Mouse (Mus musculus): ENCODE measurements at regions not wholly inside any gene's neighbourhood (a gene's known extent, or its start where the extent isn't known, plus 50 kb on each side); places are given as distances from the start of the nearest gene placed in this dataset.

DNA sequence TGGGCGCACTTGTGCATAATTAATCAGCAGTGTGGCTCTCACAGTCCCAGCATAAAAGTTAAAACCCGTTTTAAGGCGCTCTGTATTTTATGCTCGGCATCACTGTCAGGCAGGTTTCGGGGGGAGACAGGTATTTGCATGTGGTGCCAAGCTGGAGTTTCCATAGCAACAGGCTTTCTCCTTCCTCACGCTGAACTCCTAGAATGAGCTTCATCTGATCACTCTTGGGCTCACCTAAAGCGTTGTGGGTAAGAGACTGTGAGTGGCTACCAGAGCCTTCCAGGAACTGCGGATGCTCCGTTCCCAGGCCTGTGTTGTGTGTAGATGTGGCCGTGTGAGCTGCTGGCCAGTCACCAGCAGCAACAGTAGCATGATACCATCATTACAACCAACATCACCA lies 161.5 kb downstream of the Ajap1 start:
- in situ Hi-C loops (cut with MboI, MseI): no loop called here

DNA sequence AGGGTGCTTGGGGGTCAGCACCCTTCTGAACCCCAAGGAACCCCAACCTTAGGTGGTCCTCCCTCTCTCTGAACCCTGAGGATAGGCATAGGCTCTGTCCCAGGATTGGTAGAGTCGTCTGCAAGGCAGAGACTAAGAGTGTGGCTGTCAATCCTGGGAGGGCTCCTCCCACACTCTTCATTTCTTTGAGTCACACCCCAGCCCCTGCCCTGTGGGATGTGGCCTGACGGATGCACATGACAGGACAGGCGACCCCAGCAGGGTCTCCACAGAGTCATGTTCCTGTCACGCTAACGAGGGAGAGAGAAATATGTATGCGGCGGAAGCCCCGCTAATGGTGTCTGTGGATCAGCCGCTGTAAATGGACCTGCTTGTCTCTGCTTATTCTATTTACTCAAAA lies 162.0 kb downstream of the Ajap1 start:
- in situ Hi-C loops (cut with MboI, MseI): no loop called here

DNA sequence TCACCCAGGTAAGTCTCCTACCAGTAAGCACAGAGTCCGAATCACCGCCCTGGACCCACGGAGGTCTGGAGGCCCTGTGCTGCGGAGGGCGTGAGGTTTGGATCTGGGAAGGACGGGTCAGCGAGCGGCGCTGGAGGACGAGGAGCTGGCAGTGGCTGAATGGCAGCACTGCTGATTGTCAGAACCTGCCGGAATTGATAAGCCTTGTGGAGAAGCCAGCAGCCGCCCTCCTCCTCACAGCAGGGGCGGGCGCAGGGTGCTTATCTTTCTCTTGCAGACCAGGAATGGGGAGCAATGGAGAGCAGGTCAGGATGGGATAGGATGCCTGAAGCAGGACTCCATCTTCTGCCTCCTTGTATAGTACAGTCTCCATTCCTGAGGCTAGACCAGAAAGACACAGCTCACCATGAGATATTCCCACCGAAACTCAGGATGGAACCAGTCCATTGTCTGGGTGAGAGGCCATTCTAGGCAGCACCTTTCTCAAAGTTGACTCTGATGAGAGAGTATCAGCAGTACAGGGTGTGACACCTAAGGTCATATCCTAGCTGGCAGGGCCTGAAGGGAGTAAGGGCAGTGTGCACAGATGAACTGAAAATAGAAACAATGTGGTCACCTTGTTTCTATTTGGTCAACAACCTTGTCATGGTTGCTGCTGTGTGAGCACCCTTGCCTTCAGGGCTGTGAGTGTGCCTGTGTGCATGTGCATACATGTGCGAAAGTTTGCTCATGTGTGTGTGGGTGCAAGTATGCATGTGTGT lies 165.5 kb downstream of the Ajap1 start:
- in situ Hi-C loops (cut with MboI, MseI): no loop called here

DNA sequence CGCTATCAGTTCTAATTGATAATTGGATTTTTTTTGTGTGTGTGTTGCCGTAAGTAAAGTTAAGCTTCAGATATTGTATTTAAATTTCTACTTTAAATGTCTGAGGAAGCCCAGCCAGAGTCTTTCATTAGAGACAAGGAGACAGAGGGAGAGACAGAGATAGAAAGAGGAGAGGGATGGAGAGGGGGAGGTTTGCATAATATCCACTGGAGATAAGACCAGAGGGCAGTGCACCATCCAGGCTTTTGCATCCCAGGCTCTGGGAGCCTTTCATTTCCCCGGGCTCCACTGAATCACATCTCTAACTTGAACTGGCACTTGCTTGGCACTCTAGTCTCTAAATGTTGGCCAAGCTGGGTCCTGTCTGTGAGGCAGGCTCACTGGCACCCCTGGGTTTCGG lies 166.1 kb downstream of the Ajap1 start:
- in situ Hi-C loops (cut with MboI, MseI): no loop called here

DNA sequence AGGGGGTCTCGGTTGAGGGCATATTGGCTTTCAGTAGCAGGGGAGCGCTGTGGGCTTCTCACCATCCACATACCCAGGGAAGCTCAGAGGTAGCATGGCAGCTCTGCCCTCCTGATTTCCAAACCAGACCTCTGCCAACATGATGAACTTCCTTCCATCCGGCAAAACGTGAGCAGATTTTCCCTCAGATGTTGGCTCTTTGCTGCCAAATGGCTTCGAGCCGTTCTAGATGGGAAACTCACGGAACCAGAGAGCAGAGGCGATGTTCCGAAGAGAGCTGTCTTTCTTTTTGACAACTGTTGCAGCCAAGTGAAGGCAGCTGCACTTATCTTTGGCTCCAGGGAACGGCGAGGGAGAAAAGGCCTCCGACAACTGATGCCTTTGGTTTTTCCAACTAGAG lies 168.7 kb downstream of the Ajap1 start:
- in situ Hi-C loops (cut with MboI, MseI): no loop called here

DNA sequence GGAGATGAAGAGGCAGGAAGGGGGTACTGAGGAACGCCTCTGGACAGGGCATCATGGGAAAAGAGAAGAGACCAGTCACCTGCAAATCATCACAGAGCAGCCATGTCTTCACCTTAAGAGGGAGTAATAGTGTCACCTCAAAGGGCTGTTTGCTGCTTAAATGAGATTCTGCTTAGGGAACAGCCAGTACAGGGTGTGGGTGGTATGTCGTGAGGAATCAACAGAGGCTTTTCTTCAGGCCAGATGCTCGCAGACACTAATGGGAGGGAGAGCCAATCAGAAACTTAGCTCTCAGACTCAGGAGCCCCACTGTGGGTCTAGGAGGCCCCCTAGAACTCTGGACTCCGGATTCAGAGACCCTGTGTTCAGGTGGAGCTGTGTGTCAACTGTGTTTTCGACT lies 171.0 kb downstream of the Ajap1 start:
- in situ Hi-C loops (cut with MboI, MseI): no loop called here

DNA sequence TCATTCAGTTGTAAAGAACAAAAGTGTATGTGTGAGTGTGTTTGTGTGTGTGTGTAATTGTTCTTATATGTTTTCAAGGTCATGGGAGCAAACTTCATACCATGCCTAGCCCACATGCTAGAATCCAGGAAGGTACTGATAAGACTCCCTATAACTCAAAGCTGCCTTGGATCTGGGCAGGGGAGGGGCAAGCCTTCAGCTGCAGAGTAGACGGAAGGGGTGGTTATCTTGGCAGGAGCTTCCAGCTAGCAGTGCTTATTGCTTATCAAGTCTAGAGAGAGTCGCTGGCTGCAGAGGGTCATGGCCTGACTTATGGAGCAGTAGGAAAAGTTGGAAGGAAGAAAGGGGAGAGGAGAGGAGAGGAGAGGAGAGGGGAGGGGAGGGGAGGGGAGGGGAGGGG lies 172.0 kb downstream of the Ajap1 start:
- in situ Hi-C loops (cut with MboI, MseI): no loop called here

DNA sequence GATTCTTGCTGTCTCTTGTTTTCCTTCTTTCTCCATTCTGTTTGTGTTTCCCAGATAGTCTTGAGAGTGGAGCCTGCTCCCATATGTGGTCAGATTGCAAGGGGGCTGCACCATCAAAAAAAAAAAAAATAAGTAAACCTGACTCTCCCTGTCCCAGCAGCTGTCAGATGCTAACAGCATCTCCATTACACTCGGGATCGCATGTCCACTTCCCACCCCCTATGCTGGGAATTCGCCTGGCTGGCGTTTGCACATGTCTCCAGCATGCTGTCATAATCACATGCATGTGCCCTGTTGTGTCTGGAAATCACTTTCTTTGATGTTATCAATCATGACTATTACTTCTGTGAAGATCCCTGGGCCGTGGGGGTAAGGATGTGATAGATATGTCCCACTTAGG lies 179.1 kb downstream of the Ajap1 start:
- in situ Hi-C loops (cut with MboI, MseI): no loop called here

DNA sequence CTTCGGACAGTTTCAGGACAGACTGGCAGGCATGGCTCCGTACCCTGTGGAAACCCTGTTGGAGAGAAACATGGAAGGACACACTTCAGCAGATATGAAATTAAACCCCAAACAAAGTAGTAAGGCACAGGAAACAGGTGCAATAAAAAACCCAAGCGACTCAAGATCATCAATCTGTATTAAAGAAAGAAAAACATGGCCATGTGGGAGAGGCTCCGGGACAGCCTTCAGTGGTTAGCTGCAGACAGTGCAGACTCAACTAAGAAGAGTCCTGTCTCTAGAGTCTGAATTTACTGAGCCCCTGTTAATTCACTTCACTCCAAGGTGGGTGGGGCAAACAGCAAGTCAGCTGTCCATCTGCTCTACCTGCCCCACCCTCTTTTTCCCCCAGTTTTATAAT lies 179.8 kb downstream of the Ajap1 start:
- in situ Hi-C loops (cut with MboI, MseI): no loop called here

DNA sequence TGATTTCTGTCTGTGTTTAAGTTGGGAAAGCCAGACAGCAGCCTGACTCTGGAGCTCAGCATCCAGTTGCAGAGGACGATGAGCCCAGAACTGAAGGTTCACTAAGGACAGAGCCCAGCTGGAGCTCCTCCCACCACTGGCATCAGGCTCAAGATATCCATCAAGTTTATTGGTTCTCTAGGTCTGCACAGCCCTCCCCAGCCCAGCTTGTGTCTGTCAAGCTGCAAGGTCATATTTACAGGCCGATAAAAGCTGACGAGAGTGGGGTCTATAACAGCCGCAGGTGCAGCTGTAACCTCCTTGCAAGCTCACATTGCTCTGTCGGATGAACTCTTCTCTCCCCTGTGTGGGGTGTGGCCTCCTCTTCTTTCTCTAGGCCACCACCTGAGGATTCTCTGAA lies 184.3 kb downstream of the Ajap1 start:
- in situ Hi-C loops (cut with MboI, MseI): no loop called here

DNA sequence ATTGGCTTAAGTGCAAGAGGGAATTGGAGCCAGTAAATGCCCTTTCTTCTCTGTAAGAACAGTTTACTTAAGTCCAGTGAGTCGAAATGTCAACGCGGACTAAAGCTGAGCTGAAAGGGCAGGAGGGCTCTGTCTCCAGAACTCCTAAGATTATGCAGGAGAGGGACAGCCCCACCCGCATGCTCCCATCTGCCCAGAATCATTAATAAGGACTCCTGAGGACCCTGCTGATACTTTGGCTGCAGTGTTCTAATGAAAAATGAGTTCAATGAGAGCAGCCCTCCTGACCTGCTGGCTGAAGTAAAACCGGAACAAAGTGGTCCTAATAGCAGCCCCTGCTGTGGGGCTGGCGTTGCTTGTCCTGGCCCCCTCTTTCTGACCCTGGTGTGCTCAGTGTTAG lies 187.8 kb downstream of the Ajap1 start:
- in situ Hi-C loops (cut with MboI, MseI): no loop called here

DNA sequence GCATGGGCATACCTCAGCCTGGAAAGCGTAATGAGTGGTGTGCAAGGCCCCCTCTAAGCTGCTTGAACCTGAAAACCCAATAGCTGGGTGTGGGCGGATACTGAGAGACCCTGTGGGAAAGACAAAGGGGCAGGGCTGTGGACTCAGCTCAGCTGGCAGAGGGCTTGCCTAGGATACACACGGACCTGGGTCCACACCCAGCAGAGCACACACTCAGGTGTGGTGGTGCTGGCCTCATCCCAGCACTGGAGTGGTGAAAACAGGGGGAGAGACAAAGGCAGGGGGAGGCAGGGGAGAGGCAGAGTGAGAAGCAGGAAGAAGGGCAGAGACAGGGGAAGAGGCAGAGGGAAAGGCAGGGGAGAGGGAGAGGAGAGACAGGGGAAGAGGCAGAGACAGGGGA lies 189.5 kb downstream of the Ajap1 start:
- in situ Hi-C loops (cut with MboI, MseI): no loop called here

DNA sequence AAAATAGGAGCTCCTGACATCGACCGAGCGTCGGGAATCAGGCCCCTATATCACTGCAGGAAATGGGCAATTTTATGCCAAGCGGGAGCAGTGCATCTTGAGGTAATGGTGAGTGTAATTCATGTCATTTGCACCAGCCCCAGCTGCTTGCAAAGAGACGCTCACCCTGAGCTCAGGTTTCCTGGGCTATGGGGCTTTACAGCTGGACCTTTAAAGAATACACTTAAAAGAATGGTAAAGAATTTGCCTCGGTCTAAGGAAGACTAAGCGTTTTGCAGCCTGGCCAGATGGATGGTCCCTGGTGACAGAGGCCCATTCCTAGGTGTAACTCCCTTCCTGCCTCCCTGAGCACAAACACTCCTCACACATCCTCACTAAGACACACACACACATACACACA lies 194.2 kb downstream of the Ajap1 start:
- in situ Hi-C loops (cut with MboI, MseI): no loop called here

DNA sequence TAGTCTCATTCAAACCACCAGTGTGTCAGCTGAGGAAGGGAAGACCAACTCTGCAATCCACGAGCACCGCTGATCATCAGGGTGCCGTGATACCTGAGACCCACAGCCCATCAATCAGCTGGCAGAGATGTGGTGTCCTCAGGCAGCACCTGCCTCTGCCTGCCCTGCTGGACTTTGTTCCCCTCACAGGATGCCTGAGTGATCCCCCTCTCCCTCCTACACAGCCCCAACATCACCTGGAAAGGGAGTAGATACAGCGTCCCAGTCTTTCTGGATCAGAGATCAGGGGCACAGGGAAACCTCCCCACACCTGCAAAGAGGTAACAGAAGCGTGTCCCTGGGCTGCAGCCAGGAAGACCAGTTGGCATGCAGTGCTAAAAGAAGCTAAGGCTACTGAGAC lies 198.4 kb downstream of the Ajap1 start:
- in situ Hi-C loops (cut with MboI, MseI): no loop called here

DNA sequence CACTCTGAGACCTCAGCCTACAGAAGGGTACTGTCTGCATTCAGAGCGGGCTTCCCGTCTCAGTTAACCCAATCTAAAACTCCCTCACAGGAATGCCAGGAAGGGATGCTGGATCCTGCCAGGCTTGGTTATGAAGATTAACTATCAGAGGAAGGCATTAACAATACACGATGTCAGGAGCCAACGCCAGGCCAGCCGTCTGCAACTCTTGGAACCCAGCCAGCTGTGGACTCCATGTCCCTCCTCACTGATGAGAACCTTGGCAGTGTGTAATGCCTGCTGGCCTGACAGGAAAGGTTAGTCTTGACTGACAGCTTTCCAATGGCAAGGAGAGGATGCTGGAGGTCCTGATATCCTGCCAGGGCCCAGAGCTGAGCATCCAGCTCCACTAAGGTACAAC lies 206.0 kb downstream of the Ajap1 start:
- in situ Hi-C loops (cut with MboI, MseI): no loop called here

DNA sequence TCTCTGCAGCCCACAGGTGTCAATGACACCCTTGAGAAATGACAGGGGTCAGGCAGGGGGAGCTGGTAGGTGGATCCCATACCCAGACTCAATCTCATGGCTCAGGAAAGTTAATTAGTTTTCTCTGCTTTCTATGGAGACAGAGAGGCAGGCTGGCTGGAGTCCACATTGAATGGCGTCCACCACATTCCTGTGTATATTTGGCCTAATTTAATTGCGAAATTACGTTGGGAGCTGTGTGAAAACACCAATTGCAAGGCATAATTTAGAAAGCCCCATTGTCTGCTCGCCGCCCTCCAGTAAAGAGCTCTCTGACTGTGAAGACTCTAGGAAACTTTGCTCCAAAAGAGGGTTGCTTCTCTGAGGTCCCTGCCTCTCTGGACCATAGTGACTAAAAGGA lies 211.2 kb downstream of the Ajap1 start:
- in situ Hi-C loops (cut with MboI, MseI): no loop called here

DNA sequence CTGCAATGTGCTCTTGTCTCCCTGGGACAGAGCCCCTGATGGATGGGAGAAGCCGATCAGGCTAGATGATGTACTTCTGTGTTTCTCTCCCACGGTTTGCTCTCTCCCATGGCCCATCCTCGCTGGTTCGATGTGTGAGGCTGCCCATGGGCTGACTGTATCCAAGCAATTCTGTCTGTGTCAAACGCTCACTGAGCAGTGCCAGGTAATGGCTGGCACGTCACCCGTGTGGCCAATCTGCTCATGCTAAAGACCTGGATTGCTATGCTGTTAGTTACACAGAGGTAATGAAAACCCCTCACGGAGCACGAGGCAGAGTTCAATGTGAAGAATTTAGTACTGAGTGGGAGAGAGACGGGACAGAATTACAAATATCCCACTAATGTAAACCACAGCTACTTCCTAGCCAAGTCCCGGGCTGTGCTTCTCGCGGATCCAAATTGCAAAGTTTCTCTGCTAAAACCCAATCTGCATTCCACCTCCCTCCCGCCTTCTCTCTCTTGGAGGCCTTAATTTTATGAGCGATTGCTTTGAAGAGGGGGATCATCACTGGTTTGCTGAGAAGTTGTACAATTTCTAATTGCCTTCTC lies 219.3 kb downstream of the Ajap1 start:
- in situ Hi-C loops (cut with MboI, MseI): no loop called here

DNA sequence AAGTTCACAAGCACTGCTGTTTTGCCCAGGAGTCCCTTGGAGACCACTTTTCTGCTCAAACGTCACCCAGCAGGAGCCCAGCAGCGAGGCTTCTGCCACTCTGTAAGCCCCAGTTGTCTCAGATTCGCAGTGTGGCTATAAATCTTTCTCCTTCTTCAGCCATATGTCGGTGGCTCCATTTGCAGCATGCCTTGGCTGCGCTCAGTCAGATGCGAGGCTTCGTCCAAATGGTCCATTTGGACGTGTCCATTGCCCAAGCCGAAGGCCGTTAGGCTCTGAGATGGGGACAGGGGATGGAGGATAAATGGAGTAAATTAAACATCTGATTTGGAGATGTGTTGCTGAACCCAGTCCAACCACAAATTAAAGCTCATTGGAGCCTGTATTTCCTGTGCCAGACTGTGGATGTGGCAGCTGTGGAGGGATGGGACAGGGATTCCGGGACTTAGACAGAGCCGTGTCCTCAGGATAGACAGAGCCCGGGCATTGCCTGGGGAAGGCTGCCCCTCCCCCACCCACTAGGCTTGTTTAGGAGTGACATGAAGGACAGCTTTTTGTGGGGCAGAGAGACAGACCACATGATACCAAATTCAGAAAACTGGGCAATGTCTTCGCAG lies 221.6 kb downstream of the Ajap1 start:
- in situ Hi-C loops (cut with MboI, MseI): no loop called here

DNA sequence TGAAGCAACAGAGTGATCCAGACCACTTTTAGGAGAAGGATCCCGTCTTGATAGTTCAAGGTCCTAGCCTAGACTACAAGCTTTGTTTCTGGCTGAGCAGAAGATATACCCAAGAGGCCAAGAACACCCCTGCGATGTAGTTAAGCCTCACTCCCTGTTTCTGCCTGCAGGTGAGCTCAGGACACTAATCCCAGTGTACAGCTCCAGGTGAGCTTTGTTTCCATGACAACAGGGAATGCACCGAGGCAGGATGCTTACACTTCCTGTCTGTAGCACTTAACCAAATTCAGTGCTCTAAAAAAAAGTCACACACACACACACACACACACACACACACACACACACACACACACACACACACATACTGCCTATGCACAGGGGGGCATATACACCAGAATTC lies 230.7 kb downstream of the Ajap1 start:
- in situ Hi-C loops (cut with MboI, MseI): no loop called here

DNA sequence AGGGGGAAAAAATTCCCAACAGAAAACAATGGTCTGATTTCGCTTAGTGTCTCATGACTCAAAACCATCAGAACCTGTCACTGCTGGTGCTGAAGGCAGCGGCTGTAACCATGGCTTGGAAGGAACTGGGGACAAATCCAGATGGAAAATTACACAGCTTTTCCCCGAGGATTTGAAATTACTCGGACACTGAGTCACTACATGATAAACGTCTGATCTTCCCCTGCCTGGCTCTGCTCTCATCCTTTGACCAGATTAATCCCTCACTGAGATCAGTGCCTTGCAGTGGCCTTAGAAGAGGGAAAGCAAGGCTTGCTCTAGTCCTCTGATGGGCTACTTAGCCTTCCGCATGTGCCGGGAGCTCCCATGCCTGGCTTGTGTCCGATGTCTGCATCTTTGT lies 231.3 kb downstream of the Ajap1 start:
- in situ Hi-C loops (cut with MboI, MseI): no loop called here

DNA sequence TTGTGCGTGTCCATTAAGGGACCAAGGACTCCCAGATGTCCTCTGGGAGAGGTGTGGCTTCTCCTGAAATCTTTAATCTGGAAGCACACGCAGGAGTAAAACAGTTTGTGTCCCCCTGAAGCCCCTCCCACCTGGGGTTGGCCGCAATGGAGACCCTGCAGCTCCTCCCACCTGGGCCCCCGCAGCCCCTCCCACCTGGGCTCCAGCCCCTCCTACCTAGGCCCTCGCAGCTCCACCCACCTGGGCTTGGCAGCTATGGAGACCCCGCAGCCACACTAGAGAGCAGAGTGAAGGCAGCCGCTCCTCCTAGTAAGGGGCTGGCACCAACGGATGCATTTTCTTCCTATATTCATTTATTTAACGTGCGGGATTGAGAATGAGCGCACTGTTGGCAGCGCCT lies 245.9 kb downstream of the Ajap1 start:
- in situ Hi-C loops (cut with MboI, MseI): no loop called here

DNA sequence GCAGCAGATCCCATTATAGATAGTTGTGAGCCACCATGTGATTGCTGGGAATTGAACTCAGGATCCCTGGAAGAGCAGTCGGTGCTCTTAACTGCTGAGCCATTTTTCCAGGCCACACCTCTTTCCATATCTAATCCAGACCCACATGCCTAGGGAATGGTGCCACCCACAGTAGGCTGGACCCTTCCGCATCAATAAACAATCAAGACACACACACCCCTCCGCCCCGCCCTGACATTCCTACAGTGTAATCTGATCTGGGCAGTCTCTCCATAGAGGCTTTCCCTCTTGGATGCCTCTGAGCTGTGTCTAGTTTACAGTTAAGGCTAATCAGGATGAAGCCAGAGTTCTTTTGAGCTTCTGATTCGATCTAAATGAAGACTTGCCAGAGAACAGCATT lies 248.8 kb downstream of the Ajap1 start:
- in situ Hi-C loops (cut with MboI, MseI): no loop called here

DNA sequence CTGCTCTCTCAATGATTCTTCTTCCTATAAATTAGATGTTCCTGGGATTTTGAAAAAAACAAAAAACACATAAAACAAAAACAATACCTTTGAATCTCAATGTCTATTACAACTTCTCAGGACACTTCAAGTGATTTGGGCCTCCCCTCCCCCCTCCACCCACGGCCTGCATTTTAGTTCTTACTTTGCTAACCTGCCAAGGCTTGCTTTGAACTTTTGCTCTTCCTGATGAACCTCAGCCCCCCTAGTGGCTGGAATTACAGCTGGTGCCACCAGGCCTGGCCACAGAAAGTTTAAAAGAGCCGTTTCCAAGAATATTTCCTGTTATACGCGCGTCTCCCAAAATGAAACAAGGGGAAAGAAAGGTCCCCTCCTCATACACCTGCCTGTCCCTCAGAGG lies 253.4 kb downstream of the Ajap1 start:
- in situ Hi-C loops (cut with MboI, MseI): no loop called here

Data from T-helper 1 cell (primary cell).